Mouse (Mus musculus): ENCODE data around the gene Tti1. TPM values are rescaled to one million over a fixed set of nuclear protein-coding genes. Genes with fewer than 3 reads are reported as not detected.

The Tti1 gene
- polyA plus RNA-seq (2017; shearing (Covaris generic)) = 30.0 TPM

DNA sequence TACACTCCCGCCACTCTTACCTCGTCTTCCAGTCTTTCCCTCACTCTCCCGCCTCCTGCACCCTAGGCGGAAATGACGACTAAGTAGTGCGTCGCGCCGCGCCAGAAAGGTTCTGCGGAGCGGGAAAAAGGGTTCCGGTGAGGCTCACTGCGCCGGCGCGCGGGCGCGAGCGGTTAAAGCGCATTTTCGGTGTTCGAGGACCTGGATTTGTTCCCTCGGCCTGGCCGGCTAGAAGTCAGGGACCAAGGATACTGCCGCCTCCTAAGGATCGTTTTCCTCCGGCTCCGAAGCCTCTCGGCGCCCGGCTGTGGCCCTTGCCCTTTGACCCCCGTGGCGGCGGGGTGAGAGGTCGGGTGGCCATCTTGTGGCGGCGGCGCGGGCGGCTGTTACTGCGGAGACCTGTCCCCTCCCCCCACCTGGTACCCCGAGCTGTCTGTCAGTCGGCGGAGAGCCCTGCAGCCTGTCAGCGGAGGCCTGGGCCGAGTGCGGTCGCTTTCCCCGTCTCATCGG lies at the start of gene Tti1, which contains the start of gene Rprd1b:
Tti1 (minus strand) TSS at position 80 of the 510 bp plus-strand sequence.
Rprd1b (plus strand) TSS at position 144 of the 510 bp plus-strand sequence.

Other genes starting within 250 kb of the Tti1 start
- not detected for gene Vstm2l, start 113.8 kb downstream of the Tti1 start, polyA plus RNA-seq (2017; shearing (Covaris generic))
- gene Rprd1b, start 64 bp upstream of the Tti1 start, polyA plus RNA-seq (2017; shearing (Covaris generic)) = 44.1 TPM
- gene Tgm2, start 118.0 kb upstream of the Tti1 start, polyA plus RNA-seq (2017; shearing (Covaris generic)) = 6.4 TPM
- not detected for gene D630003M21Rik, start 200.8 kb upstream of the Tti1 start, polyA plus RNA-seq (2017; shearing (Covaris generic))
- gene Bpi, start 229.7 kb upstream of the Tti1 start, polyA plus RNA-seq (2017; shearing (Covaris generic)) = not detected

Data from CD4-positive, CD25-positive, alpha-beta regulatory T cell, adult 9 weeks (primary cell).